Mouse (Mus musculus) retina, adult 2 months (tissue): ENCODE results near the gene Wdr70.

Source experiments
- DNase-seq: peaks from one replicate; pipeline ENCODE4 v3.0.0-alpha.2; 2012; ENCODE audit warnings: low read depth, low spot score

Wdr70 gene

DNA sequence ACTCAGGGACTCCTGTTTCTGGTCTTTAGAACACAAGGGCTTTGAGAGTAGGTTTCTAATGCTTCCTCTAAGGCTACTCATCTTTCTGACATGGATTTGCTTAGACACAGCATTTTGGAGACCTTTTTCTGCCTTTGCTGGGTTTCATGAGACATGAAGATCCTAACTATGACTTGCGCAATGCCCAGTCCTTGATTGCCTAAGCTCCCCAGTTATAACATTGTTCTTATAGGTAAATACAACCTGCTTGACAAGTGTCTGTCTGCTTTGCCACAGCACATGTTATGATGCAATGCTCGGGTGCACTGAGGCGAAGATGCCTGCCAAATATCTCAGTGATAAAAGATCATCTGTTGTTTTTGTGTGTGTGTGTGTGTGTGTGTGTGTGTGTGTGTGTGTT lies 233.7 kb downstream of the Wdr70 start:
- DNase-seq: no peak

DNA sequence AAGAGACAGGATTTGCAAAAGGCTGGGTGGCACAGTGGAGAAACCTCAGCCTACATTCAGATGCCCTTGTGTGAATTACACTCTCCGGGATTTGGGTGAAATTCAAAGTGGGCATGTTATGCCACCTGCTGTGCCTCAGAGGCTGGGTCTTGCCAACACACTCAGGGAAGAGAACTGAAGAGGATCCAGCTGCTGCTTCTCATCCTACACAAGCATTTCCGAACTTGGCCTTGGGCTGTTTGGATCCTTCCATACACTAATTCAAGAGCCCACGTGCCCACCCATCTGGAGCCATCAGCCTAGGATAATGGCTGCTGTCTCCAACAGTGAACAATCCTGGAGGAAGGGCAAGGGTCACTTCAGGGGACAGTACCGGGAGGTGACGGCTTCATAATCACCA lies 235.7 kb downstream of the Wdr70 start:
- DNase-seq: no peak

GRCm38 (mm10) chr15:7862890-7863289 lies 236.1 kb downstream of the Wdr70 start:
- DNase-seq: no peak

DNA sequence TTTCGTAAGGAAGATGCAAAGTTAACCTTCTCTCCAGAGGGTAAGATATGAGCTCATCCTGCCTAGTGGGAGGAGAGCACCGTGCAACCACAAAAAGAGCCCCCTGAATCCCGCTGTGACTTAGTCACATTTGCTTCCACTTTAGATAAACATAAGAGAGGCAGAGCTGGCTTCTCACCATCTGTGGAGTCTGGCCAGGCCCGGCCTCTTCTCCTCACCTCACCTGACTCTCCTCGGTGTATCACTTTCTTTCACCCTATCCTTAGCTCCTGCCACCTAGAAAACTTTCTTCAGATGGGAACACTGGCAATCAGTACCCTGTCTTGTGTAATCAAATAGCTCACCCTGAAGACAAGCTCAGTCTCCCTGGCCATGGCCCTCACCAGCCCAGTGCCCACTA lies 240.2 kb downstream of the Wdr70 start:
- DNase-seq: no peak

GRCm38 (mm10) chr15:7857418-7857817 lies 241.6 kb downstream of the Wdr70 start:
- no peak for DNase-seq

GRCm38 (mm10) chr15:7842398-7842797 lies 256.6 kb downstream of the Wdr70 start:
- DNase-seq: no peak

DNA sequence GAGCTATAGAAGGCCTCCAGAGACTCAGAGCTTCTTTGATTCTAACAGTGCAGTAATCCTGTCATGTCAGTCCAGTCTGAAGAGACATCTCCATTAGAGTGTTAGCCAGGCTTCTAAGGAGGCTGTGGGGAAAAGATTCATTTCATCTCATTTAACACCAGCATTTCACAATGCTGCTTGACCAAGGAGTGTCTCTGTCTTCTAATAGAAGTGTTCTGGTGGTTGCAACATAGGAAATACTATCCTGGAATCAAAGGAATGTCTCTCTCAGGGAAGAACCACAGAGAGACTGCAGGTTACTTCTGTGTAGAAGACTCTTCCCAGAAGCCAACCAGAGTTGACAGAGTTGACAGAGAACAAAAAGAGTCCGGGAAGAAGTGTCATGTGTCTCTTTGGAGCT lies 257.3 kb downstream of the Wdr70 start:
- no peak for DNase-seq

GRCm38 (mm10) chr15:7838921-7839309 lies 260.1 kb downstream of the Wdr70 start:
- DNase-seq: no peak

DNA sequence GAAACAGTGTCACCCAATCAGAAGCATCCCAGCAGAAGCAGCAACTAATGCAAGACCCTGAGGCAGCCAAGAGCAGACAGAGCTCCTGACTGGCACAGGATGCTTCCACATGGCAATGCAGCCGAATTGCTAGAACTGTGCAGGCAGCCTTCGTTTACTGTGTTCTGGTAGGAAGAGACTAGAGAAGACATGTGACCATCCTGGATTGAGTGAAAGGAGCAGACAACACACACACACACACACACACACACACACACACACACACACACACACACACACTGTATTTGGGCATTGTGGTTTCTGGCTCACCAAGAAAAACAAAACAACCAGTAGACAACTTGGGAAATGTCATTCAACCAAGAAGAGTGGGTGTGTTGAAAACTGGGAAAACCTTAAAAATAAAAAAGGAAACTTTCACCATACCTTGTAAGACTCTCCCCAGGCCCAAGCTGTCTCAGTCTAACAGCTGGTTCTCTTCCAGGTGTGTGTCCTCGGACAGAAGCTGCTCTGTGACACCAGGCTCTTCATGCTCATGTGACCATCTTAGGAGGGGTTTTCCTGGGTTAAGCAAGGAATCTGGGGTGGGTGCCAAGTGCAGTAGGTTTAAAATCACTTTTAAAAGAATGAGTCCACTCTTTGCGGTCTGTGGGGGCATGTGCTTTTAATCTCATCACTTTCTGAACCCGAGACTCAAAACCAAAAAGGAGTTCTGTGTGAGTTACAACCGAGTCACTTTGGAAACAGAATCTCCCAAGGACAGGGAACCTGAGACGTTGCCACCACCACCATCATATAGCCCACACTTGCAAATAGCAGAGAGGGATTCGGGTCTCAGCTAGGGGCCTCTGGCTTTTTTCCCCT lies 260.7 kb downstream of the Wdr70 start:
- no peak for DNase-seq

DNA sequence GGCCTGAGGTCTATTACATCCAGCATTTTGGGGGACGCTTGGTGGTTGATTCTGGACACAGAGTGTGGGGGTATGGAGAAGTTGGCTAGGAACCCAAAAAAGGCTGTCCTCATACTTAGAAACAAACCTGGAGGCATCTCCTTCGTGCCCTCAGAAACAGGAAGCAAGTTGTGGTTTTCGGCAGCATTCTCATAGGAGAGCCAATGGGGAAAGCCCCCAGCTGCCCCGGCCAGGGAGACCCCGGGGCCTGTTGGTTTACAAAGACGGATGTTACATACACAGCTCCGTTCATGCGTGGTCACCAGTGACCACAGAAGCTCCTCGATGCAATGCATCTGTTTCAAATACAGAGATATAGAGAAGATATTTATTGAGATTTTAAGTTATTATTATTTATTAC lies 263.6 kb downstream of the Wdr70 start:
- DNase-seq: no peak

- DNase-seq: no peak
Measured at GRCm38 (mm10) chr15:7825530-7825929, 273.5 kb downstream of the Wdr70 start.

DNA sequence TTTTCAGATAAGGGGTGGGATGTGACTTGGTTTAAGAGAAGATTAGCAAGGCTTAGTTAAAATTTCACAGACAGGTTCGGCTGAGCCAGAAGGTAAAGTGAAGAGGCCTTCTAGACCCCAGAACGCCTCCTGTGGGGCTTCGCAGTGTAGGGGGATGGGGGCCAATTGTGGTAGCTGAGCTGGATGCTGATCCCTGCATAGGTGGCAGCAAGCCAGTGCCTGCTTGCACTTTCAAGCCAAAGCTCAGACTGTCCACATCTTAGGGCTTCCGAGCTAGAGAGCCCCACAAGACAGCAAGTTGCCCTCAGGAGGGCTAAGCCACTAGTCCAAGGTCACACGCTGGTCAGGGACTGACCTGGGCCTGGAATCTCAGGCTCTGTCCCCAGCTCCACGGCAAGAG lies 275.1 kb downstream of the Wdr70 start:
- no peak for DNase-seq
